Mouse (Mus musculus) adrenal gland, postnatal 25 days (tissue): Measurements from ENCODE around the gene Slc24a2. TPM values are rescaled to one million over a fixed set of nuclear protein-coding genes. Genes with fewer than 3 reads are reported as not detected.

ENCODE experiments used
- DNase-seq: peaks from one replicate; pipeline ENCODE4 v3.0.0; 2021; ENCODE audit warnings: mixed read lengths
- total RNA-seq: library from RNA; stranded (reverse); gene quantifications from 2 replicates; pipeline ENCODE4 v1.2.3, GENCODE M21; 2021

Gene Slc24a2
- total RNA-seq, 1 experiment from 2014 or later, result 17.3 TPM

DNA sequence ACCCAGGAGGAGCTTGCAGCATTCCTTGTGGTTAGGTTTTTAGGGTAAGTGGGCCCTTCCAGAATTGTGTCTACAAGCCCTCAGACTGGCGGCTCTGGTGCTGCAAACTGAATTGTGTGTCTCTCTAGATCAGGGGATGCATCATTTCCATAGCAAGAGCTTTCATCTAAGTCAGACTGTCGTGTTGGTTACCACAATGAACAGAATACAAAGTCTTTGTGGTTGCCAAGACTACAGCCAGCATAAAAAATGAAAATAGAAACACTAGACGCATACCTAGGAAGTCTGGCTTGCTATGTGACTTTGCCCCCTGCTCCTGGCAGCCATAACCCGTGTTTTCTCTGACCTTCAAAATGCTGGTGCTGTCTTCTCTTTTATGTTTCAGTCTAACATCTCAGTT is 114.6 kb downstream of the Slc24a2 start:
- DNase-seq, result no peak

DNA sequence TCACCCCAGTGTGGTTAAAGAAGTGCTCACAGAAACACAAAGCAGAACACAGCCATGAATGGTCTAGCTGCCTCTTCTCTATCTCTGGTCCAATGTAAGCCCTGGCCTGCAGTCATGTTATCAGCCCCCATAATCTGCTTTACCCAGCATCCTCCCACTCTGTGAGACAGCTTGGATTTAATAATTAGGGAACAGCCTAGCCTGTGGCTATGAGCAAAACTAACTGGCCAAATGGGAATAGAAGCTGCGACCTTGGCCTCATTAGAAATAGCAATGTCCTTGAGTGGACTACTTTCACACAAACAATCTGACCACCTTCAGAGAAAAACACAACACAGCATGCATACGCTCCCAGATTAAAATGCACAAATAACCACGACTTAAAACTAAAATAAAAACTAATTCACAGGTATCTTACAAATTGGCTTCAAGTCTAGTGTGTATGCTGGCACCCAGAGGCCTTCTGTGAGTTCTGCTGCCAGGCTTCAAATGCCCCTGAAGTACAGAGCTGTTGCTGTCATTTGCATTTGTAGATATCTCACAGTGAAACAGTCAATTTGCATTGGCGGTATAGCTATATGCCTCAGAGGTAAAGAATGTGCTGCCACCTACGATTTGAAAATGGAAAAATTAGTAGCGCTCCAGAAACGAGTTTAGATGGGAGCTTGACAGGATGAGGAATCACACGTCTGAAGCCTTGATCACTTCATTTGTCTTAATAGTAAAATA is 120.8 kb downstream of the Slc24a2 start:
- no peak for DNase-seq

DNA sequence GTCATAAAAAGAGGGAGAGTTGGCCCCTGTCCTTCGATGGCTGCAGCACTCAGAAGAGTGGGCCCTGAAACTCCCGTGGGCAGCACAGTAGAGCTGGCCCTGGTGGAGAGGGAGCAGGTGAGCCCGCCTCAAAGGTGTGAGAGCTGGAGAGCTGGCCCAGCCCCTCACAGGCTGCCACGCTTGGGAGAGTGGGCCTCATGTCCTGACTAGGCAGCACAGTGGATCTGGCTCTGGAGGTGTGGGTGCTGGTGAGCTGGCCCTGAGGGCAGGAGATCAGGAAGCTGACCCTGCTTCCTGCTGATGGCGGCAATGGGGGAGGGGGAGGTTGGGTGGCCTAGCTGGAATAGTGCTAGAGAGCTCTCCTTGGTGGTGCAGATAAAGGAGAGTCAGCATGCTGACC is 129.3 kb downstream of the Slc24a2 start:
- no peak for DNase-seq

GRCm38 (mm10) chr4:87096186-87096585 is 134.1 kb downstream of the Slc24a2 start:
- DNase-seq, result no peak

DNA sequence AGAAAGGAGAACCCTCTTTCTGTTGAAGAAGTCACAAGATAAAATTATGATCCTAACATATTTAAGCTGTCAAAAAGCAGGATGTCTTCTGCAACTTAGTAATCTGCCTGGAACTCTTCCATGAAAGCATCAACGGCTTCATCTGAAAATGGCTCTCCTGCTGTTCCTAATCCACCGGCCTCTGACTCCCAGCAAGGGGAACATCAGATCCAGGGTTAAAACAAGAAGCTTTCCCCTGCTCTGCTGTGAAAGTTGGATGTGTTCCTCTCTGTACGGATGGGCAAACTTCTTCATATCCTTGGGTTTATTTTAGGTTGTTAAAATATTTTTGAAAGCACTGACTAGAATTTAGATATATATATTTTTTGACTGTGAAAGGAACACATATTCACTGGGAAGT is 136.7 kb downstream of the Slc24a2 start:
- no peak for DNase-seq

DNA sequence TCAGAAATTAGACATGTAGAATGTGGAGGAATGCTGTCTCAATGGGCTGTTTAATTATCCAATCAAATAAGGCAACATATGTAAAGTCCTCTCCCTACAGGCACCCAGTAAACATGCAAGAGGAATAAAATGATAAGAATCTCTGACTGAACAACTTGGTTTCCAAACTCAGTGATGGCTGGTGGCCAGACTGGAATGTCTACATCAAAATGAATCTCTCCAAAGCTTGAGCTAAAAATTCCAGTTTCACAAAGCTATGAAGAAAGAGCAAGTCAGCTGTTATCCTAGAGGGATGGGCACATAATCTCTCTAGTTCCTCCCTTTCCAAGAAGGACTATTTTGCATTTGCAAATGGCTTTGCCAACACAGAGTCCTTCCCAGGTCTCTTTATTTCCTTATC is 139.4 kb downstream of the Slc24a2 start:
- no peak for DNase-seq

DNA sequence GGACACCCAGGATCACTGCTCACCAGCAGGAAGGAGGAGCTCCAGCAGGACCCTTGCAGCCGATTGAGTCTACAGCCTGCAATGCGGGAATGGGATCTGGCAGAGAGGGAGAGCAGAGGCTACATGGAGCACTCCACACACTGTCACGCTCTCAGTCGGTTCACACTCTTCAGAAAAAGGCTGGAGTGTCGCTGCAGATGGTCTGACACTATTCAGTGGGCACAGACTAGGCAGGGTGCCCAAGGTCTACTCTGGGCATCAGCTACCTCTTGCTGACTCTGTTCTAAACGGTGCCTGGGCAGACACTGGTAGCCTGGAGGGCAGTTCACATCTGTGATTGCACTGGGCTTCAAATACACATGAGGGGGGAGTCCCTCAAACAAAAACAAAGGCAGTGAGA is 141.6 kb downstream of the Slc24a2 start:
- no peak for DNase-seq

DNA sequence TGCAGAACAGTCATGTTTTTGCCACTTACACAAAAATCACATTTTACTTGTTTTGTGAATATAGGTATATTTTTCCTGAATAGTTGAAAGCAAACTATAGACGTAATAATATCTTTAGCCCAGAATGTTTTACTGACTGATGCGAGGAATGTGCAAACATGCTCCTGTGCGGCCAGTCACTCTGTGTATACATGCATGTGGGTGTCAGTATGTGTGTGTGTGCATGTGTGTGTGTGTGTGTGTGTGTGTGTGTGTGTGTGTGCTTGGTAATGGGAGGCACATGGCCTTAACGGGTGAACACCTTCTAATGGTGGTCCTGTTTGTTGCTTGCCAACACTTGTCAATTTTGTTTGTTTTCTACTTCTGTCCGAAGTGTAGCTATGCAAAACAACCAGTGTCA is 142.7 kb downstream of the Slc24a2 start:
- DNase-seq, result no peak

- DNase-seq, result no peak
Observed at GRCm38 (mm10) chr4:87086933-87087577, 143.2 kb downstream of the Slc24a2 start.

DNA sequence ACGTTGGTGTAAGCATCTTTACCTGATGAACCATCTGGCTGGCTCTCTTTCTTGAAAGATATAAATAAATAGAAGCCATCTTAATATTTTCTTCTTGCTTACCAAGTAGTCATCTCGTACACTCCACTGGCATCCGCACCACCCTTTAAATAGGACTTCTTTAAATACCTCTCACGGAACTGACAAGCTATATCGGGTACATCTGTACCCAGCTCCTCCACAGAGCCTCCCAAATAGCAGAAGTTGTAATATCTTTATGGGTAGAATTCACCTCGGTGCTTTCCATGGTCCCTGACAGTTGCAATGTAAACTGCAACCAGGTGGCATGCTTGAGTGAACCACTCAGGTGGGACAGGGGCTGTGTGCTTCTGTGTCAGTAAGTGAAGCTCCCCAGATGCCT is 149.0 kb downstream of the Slc24a2 start:
- no peak for DNase-seq

- no peak for DNase-seq
Observed at GRCm38 (mm10) chr4:87079305-87079704, 151.0 kb downstream of the Slc24a2 start.

DNA sequence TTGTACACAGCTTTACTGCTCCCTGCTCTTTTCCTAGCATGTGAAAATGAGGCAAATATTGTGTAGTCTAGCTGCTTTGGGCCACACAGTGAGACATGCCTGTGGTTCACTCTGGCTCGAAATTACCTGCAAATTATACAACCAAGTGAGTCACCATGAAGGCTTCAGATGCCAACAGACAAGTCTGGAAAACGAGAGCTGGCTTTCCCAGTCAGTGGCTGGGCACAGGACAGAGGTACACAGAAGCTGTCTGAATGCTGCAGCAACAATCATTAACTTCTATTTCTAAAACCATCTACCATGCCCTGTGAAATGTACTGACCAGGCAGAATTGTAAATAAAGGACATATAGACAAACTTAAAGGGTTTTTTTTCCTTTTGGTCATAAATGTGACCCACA is 151.6 kb downstream of the Slc24a2 start:
- DNase-seq, result no peak

- DNase-seq, result no peak
Observed at GRCm38 (mm10) chr4:87075761-87076160, 154.5 kb downstream of the Slc24a2 start.

DNA sequence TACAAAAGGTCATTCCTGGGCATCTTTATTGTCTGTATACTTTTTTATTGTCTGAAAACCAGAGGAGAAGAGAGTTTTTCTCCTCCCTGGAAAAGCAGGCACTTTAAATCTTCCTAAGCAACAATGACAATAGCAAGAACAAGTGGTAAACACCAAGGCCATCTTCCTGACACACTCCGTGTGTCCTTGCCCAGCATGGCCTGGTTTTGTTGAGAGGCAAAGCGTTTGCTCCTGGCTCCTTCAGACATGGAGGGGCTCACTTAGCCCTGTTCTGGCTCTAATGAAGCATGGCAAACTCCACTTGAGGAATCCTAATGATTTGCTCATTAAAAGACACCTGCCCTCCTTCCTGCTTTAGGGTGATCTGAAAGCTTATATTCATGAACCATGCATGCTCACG is 162.2 kb downstream of the Slc24a2 start:
- DNase-seq, result no peak

GRCm38 (mm10) chr4:87065227-87065626 is 165.1 kb downstream of the Slc24a2 start:
- no peak for DNase-seq

- DNase-seq, result no peak
Observed at GRCm38 (mm10) chr4:87064561-87064960, 165.7 kb downstream of the Slc24a2 start.

- DNase-seq, result no peak
Observed at GRCm38 (mm10) chr4:87062771-87063253, 167.5 kb downstream of the Slc24a2 start.

DNA sequence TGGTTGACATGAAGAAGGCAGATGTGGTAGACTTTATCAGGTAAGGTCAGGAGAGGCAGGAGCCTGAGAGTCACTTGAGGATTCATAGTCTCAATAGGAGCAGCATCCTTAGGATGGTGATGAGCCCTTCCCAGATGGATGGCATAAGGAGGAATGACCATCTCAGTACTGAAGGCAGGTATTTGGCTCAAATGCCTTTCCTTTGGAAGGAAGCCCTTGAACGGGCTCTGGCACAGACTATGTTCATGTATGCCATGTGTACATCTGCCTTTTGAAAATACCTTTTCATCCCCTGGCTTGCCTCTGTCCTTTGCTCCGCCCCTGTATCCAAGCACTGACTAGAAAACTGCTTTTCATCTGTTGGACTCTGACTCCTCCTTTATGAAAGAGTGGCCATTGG is 168.6 kb downstream of the Slc24a2 start:
- no peak for DNase-seq

- DNase-seq, result no peak
Observed at GRCm38 (mm10) chr4:87057572-87057971, 172.7 kb downstream of the Slc24a2 start.

GRCm38 (mm10) chr4:87055768-87056167 is 174.5 kb downstream of the Slc24a2 start:
- DNase-seq, result no peak

DNA sequence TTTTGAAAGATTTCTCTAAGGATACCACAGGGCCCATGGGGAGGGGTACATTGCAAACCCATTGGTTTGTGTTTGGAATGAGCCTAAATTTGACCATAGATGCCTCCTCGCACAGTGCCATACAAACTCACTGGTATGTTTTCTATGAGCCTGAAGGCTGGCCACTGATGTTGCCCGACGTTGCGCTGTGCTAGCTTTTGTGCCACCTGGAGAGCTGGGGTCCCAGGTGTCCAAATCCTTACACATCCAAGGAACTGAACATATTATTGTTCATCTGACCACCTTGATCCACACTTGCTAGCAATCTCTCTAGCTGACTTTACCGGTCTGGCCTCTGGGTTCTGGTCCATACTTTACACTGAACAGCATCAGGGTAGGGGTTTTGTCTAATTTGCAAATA is 177.4 kb downstream of the Slc24a2 start:
- no peak for DNase-seq

GRCm38 (mm10) chr4:87049061-87049460 is 181.2 kb downstream of the Slc24a2 start:
- DNase-seq, result no peak

DNA sequence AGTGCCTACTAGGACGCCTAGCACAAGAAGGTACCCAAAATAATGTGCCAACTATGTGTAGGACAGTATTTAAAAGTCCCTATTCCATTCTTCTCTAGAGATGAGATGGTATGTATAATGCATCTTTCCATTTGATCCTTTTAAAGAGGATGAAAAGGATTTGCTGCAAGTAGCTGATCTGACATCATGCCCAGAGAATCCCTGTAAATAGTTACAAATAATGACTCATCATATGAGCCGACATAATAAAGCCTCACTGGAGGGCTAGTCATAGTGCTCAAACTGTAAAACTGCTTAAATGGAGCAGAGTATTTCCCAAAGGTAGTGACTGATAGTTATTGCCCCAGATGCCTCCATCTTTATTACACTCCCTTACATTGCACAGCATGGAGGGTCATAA is 183.1 kb downstream of the Slc24a2 start:
- no peak for DNase-seq

DNA sequence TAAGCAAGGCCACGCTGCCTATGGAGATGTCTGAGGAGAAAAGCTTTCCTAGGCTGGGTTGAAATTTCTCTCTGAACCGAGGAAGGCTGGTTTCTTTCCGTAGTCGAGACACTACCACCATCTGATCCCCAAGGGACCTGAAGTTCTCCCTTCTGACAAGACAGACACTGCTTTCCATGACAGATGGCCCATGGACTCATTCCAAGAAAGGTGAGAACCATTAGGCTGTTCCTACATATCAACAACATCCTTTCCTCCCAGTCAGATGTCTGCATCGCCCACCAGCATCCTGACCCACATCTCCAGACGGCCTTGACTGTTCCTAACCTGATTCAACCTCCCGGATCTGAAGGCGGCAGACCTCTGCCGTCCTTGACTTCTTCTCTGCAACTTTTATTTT is 187.0 kb downstream of the Slc24a2 start:
- DNase-seq, result no peak
